9 mouse cellular contexts compared by ENCODE assay signal in the genomic region with DNA sequence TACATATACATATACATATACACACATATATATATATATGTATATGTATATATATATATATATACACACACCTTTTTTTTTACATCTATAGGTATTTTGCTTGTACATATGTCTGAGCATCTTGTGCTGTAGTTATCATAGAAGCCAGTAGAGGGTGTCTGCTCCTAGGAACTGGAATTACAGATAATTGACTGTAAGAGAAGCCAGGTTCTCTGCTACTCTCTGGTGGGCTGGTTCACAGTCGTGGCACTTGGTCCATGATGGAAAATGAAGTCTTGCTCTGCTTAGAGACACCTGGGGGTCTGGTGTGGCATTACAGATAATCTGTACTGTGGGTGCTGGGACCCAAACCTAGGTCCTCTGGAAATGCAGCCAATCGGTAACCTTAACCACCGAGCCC.
A peak's percentile ranks its signal among the peaks of the same experiment; 100 is the strongest.
DNase-seq lines count a peak whose midpoint lies in the region; ATAC-seq and TF ChIP-seq lines count a peak whose summit lies in the region.
"Had no signal": no experiment of that assay in that cellular context is flagged by ENCODE, and none has a peak within 500 bp of the region (broad histone marks: within the 10 kb centered on the region; RNA-seq: fewer than 3 reads in every experiment).

No protein-coding gene starts in this region.

- H3K4me2 ChIP-seq in forebrain, postnatal 0 days (ENCODE audit: low read depth), result no peak overlapping the region
- H3K4me2 ChIP-seq in forebrain, embryonic 15.5 days (replicated peaks), result no peak overlapping the region
- H3K4me2 ChIP-seq in liver, postnatal 0 days (ENCODE audit: low read depth, low read length), result no peak overlapping the region
- H3K4me2 ChIP-seq in liver, embryonic 11.5 days, result no peak overlapping the region

- DNase-seq in forebrain, postnatal 0 days, result peak; percentile 33
- no peak for DNase-seq in liver, postnatal 0 days
- DNase-seq in liver, embryonic 11.5 days (ENCODE audit: low spot score), result no peak
- DNase-seq in R1 (ENCODE audit: low read depth, low spot score), result peak; percentile 85
- no peak for DNase-seq in gastrocnemius, postnatal 25 days
- no peak for DNase-seq in cerebellum, adult 9-11 months
- DNase-seq: lung, adult 18-20 months had no signal

- no peaks in the 10 kb centered on the region for H3K4me1 ChIP-seq in forebrain, postnatal 0 days (ENCODE audit: insufficient read depth)
- no peaks in the 10 kb centered on the region for H3K4me1 ChIP-seq in forebrain, embryonic 15.5 days
- H3K4me1 ChIP-seq in liver, postnatal 0 days (ENCODE audit: insufficient read depth), result no peaks in the 10 kb centered on the region
- no peaks in the 10 kb centered on the region for H3K4me1 ChIP-seq in liver, embryonic 11.5 days (replicated peaks; ENCODE audit: control insufficient read depth, insufficient read depth, low read length)

- WGBS in forebrain, postnatal 0 days, result 62% methylated on average over 3 of the region's 3 CpGs
- 67% methylated on average over 3 of the region's 3 CpGs for WGBS in forebrain, embryonic 15.5 days
- 58% methylated on average over 3 of the region's 3 CpGs for WGBS in liver, postnatal 0 days (ENCODE audit: insufficient replicate concordance)
- WGBS in liver, embryonic 11.5 days, result 64% methylated on average over 3 of the region's 3 CpGs

- H3K36me3 ChIP-seq in forebrain, postnatal 0 days (ENCODE audit: insufficient read depth), result no peaks in the 10 kb centered on the region
- no peaks in the 10 kb centered on the region for H3K36me3 ChIP-seq in forebrain, embryonic 15.5 days
- no peaks in the 10 kb centered on the region for H3K36me3 ChIP-seq in liver, postnatal 0 days (replicated peaks; ENCODE audit: insufficient read depth, low read length)
- no peaks in the 10 kb centered on the region for H3K36me3 ChIP-seq in liver, embryonic 11.5 days (ENCODE audit: control insufficient read depth, insufficient read depth, low read length)

- peak; percentile 27; the same call in 1 of the 2 replicates for ATAC-seq in forebrain, postnatal 0 days
- no peak for ATAC-seq in forebrain, embryonic 15.5 days (replicated peaks)
- ATAC-seq in liver, postnatal 0 days, result no peak
- ATAC-seq in liver, embryonic 11.5 days (replicated peaks; ENCODE audit: low FRiP score), result no peak
- ATAC-seq in megakaryocyte progenitor cell, adult 5-6 weeks (replicated peaks; ENCODE audit: poor library complexity), result peak; percentile 94

- no peak overlapping the region for H3K9ac ChIP-seq in forebrain, postnatal 0 days
- H3K9ac ChIP-seq in forebrain, embryonic 15.5 days (replicated peaks), result no peak overlapping the region
- no peak overlapping the region for H3K9ac ChIP-seq in liver, postnatal 0 days (replicated peaks)
- H3K9ac ChIP-seq in liver, embryonic 11.5 days (ENCODE audit: low read depth, low read length), result no peak overlapping the region

- H3K27ac ChIP-seq in forebrain, postnatal 0 days (ENCODE audit: low read depth, low read length), result no peak overlapping the region
- no peak overlapping the region for H3K27ac ChIP-seq in forebrain, embryonic 15.5 days (replicated peaks)
- H3K27ac ChIP-seq in liver, postnatal 0 days (ENCODE audit: low read depth), result no peak overlapping the region
- H3K27ac ChIP-seq in liver, embryonic 11.5 days (ENCODE audit: low read depth, low read length), result no peak overlapping the region

- no peak for TF ChIP-seq EP300 in liver, postnatal 0 days (IDR thresholded peaks at IDR 0.05; ENCODE audit: low read depth)

- H3K27me3 ChIP-seq in forebrain, postnatal 0 days (ENCODE audit: insufficient read depth, low read length), result no peaks in the 10 kb centered on the region
- no peaks in the 10 kb centered on the region for H3K27me3 ChIP-seq in forebrain, embryonic 15.5 days
- H3K27me3 ChIP-seq in liver, postnatal 0 days (ENCODE audit: insufficient read depth, low read length), result no peaks in the 10 kb centered on the region
- H3K27me3 ChIP-seq in liver, embryonic 11.5 days (replicated peaks; ENCODE audit: control insufficient read depth, insufficient read depth, low read length), result no peaks in the 10 kb centered on the region

- H3K4me3 ChIP-seq in forebrain, postnatal 0 days (ENCODE audit: low read depth, low read length), result no peak overlapping the region
- H3K4me3 ChIP-seq in forebrain, embryonic 15.5 days, result no peak overlapping the region
- H3K4me3 ChIP-seq in liver, postnatal 0 days (ENCODE audit: low read depth, low read length), result no peak overlapping the region
- H3K4me3 ChIP-seq in liver, embryonic 11.5 days (ENCODE audit: low read depth, low read length), result no peak overlapping the region

- H3K9me3 ChIP-seq in forebrain, postnatal 0 days (ENCODE audit: low read length), result no peaks in the 10 kb centered on the region
- no peaks in the 10 kb centered on the region for H3K9me3 ChIP-seq in forebrain, embryonic 15.5 days
- no peaks in the 10 kb centered on the region for H3K9me3 ChIP-seq in liver, postnatal 0 days (ENCODE audit: low read length)
- H3K9me3 ChIP-seq in liver, embryonic 11.5 days (ENCODE audit: control insufficient read depth, low read length), result no peaks in the 10 kb centered on the region

- TF ChIP-seq CTCF in forebrain, postnatal 0 days (IDR thresholded peaks at IDR 0.05; ENCODE audit: low read depth), result peak; percentile 51
- TF ChIP-seq CTCF in liver, postnatal 0 days (IDR thresholded peaks at IDR 0.05; ENCODE audit: low read depth), result peak; percentile 56

Comparison
In these comparisons a context has a peak if more than half of its experiments do, and no peak if none do; other contexts are left out.
1. ATAC-seq: peak in forebrain, postnatal 0 days (single experiment) and megakaryocyte progenitor cell, adult 5-6 weeks (single experiment); none in forebrain, embryonic 15.5 days (single experiment), liver, postnatal 0 days (single experiment) and liver, embryonic 11.5 days (single experiment).
2. DNase-seq: peak in forebrain, postnatal 0 days (single experiment) and R1 (single experiment); none in liver, postnatal 0 days (single experiment), liver, embryonic 11.5 days (single experiment), gastrocnemius, postnatal 25 days (single experiment) and cerebellum, adult 9-11 months (single experiment).